Mouse (Mus musculus) olfactory bulb, adult 2 months (tissue): Measurements from ENCODE around the gene Cym. TPM values are rescaled to one million over a fixed set of nuclear protein-coding genes. Genes with fewer than 3 reads are reported as not detected.

Source experiments
- H3K27ac ChIP-seq: fragments of 200-500 bp; 2 replicates; pipeline ENCODE4 v1.5.1; 2012; ENCODE audit warnings: low read depth, low read length; ENCODE audit not compliant: insufficient read depth
- H3K4me1 ChIP-seq: fragments of 200-500 bp; 2 replicates; pipeline ENCODE4 v1.6.1; 2012; ENCODE audit warnings: low read length; ENCODE audit not compliant: control insufficient read depth, insufficient read depth
- H3K4me3 ChIP-seq: fragments of 200-500 bp; 2 replicates; pipeline ENCODE4 v1.5.1; 2012; ENCODE audit warnings: mild to moderate bottlenecking, low read depth, low read length, moderate library complexity; ENCODE audit not compliant: insufficient read depth
- CTCF ChIP-seq: fragments of 200-500 bp; IDR thresholded peaks from 2 replicates; pipeline ENCODE4 v1.5.1; 2012; ENCODE audit warnings: low read depth, mild to moderate bottlenecking, low read length, moderate library complexity; ENCODE audit not compliant: insufficient read depth
- POLR2A ChIP-seq: fragments of 200-500 bp; IDR thresholded peaks from 2 replicates; pipeline ENCODE4 v1.6.1; 2012; ENCODE audit warnings: mild to moderate bottlenecking, low read depth, low read length, moderate library complexity; ENCODE audit not compliant: insufficient read depth
- WGBS: fragments of 180-500 bp; shearing (Covaris S2); methylation state at CpG from one replicate; pipeline ENCODE4 v1.1.7; 2018; 5-methylcytosine and 5-hydroxymethylcytosine counted together
- polyA plus RNA-seq: library from polyadenylated mRNA; stranded (reverse); fragments of >200 nt; gene quantifications from 2 replicates; pipeline ENCODE4 v1.2.4, GENCODE M21; 2012; ENCODE audit warnings: low replicate concordance; ENCODE audit not compliant: missing spikeins, insufficient read depth, insufficient read length

Cym gene
- polyA plus RNA-seq, 1 experiment, result not detected

DNA sequence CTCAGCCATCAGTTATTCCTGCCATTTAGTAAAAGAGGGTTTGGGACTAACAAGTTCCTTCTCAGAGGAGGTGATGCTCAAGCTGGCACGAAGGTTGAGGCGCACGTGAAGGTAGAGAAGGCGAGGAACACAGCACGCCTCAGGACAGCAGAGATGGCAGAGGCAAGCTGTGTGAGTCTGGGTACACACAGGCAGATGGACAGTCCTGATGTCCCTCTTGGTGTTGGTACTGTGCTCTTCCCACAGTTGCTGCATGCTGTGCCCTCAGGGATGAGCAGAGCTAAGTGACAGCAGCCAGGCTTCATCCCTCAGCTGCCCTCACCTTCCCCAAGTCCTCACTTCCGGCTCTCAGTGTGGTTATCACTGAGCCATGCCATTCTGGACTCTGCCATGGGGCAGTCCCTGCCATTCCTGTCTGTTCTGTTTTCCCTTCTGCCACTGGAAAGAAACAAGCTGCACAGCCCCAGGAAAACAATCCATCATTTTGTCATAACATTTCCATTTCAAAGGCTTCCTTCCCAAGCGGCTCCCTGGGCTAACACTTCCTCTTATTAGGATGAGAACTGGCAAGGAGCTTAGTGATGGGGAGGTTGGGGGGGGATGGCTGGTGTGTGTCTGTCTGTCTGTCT lies 13.8 kb downstream of the Cym start:
- H3K27ac ChIP-seq, result no peak overlapping the region
- TF ChIP-seq CTCF (no peak), POLR2A (no peak)
- 76% methylated on average over 7 of the region's 7 CpGs for WGBS
- H3K4me3 ChIP-seq, result no peak overlapping the region
- H3K4me1 ChIP-seq, result peaks cover 4% of the 10 kb centered on the region; the same call in 1 of the 2 replicates

DNA sequence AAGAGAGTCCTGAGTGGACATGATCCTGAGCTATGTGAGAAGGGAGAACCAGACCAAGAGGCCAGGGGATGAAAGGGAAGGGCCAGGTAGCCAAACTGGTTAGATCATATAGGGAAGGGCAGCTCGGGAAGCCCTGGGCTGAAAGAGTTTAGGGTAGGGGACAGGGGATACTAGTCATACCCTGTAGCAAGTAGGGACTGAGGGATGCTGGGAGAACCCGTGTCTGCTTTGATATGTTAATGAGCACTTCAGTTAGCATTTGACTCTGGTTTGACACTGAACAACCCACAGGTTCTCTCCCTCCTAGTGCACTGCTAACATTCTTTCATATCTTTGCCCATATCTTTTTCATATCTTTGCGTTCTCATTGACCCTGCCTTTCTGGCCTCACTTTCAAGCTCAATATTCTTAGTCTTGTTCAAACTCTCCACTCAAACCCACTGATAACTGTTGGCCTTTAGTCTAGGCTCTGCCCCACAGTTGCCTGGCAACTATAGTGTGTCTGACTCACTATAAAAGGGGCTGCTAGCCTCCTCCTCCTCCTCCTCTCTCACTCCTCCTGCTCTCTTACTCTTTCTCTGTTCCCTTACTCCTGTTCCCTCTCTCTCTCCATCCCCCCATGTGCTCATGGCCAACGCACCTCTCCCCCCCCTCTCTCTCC lies 14.9 kb downstream of the Cym start:
- WGBS, result 42% methylated on average over 4 of the region's 4 CpGs
- H3K4me3 ChIP-seq, result no peak overlapping the region
- peaks cover 4% of the 10 kb centered on the region; the same call in 1 of the 2 replicates for H3K4me1 ChIP-seq
- H3K27ac ChIP-seq, result no peak overlapping the region
- no peak for TF ChIP-seq CTCF
- TF ChIP-seq POLR2A, result no peak

DNA sequence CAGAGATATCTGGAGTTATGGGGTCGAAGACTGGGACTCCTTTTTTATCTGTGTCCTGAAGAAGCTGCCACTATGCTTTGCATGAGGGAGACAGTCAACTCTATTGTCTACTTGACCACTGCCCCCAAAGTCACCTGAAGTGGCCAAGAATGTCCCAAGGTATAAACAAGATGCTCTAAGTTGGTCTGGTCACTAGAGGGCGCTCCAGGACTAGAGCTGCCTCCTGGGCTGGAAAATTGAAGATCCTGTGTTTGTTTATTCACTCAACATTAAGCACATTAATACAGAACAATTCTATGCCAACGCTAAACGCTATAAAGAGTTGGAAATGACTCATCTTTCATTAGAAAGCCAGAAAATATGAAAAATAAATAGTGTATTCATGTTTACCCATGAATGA lies 15.5 kb downstream of the Cym start:
- no peak overlapping the region for H3K4me3 ChIP-seq
- TF ChIP-seq POLR2A, result no peak
- TF ChIP-seq CTCF, result no peak
- no peak overlapping the region for H3K27ac ChIP-seq
- WGBS, result 10% methylated on average over 4 of the region's 4 CpGs
- H3K4me1 ChIP-seq, result peaks cover 6% of the 10 kb centered on the region; the same call in 1 of the 2 replicates

DNA sequence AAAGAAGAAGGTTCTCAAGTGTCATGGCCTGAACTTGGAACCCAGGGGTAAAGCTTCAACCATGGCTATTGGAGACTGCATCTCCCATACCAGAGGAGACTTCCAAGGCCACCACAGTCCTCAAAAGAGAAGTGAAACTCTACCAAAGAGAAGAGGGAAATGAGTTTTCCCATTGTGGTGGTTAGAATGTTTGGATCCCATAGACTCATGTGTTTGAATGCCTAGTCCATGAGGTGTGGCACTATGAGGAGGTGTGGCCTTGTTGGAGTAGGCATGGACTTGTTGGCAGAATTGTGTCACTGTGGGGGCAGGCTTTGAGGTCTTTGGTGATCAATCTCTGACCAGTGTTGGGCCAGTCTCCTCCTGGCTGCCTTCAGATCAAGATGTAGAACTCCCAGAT lies 16.4 kb downstream of the Cym start:
- peaks cover 6% of the 10 kb centered on the region; the same call in 1 of the 2 replicates for H3K4me1 ChIP-seq
- no peak overlapping the region for H3K27ac ChIP-seq
- no peak overlapping the region for H3K4me3 ChIP-seq
- TF ChIP-seq CTCF, result no peak

DNA sequence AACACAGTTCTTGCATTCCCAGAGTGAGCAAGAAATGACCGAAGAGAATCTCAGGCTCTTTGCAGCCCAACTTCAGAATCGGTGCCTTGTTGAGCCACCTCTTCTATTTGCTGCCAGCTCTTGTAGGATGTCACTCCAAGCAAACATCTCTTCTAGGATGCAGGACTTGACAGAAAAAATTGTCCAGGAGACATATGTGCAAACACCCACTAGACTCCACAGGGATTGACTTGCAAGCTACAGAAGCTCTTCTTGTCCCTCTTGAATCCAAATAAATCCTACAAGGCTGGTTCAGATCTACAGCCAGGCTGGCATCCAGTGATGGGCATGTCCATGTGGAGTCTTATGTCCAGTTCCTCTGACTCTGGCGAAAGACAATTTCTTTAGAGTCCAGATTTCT lies 17.1 kb downstream of the Cym start:
- no peak for TF ChIP-seq CTCF
- no peak for TF ChIP-seq POLR2A
- 91% methylated on average over 3 of the region's 3 CpGs for WGBS
- Histone ChIP-seq H3K4me1 (peaks cover 6% of the 10 kb centered on the region; the same call in 1 of the 2 replicates), H3K4me3 (no peak overlapping the region), H3K27ac (no peak overlapping the region)

DNA sequence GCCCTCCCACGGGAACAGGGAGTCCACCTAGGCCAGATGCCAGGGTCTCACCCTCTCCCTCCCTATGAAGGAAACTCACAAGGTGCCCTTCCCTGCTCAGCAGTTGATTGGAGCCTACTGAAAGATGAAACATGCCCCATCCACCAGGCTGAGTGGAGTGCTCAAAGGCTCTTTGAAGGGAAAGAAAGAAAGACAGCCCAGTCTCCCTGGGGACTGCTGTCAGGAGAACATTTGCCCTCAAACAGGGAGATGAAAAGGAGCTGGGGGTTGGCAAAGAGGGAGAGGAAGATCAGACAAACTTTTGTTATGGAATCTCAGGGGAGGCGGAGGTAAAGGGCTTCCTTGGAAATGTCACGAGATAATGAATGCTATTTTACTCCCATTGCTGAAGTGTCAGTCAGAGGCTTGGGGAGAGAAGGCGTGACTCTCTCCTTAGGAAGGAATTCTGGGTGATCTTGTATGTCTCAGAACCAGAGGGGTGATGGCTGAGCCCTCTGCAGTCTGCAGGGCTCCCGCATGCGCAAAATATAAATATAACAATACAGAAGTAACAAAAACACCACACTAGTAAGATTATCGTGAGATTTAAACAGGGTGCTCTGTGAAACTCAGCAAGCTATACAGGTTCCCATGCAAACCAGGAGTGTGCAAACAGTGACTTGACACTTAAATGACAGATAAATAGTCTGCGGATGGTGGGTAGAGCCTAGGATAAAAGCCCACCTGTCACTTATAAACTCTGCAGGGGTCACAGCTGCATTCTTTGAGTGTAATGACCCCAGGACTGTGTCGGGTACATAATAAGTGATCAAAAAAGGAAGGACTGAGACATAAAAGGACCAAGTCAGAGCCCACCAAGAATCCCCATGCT lies 20.0 kb downstream of the Cym start:
- 49% methylated on average over 9 of the region's 9 CpGs for WGBS
- H3K27ac ChIP-seq, result no peak overlapping the region
- no peak overlapping the region for H3K4me3 ChIP-seq
- 0 out of 2 replicates have a peak, but pooled peaks cover 2% of the 10 kb centered on the region for H3K4me1 ChIP-seq
- TF ChIP-seq CTCF (no peak), POLR2A (no peak)

DNA sequence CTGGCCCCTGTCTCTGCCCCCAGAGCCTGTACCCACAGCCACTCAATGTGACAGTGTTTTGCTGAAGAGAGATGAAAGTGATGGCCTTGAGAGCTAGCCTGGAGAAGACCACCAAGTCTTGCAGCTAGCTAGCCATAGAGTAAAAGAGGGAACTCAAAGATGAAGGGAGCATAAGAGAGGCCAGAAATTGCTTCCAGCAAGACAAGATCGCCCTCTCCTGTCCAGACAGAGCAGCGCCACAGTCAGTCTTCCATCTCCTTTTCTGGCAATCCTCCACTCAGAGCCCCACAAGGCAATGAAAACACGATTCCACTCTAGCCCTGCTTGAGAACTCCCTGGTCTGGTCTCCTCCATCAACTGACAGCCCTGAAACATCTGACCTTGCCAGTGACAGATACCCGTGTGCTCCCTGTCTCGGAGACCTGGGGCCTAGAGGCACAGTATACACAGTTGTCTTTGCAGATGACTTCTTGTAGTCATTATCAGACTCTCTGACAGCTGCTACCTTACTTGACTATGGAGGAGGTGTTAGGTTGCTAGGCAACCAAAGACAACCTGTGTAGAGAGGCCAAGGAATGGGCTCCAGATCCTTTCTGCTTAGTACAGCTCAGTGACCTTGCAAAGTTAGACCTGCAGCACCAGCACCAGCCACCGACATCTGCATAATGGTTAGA lies 33.2 kb downstream of the Cym start:
- peak; percentile 70 for TF ChIP-seq CTCF
- TF ChIP-seq POLR2A, result no peak
- WGBS, result 38% methylated on average over 6 of the region's 6 CpGs

DNA sequence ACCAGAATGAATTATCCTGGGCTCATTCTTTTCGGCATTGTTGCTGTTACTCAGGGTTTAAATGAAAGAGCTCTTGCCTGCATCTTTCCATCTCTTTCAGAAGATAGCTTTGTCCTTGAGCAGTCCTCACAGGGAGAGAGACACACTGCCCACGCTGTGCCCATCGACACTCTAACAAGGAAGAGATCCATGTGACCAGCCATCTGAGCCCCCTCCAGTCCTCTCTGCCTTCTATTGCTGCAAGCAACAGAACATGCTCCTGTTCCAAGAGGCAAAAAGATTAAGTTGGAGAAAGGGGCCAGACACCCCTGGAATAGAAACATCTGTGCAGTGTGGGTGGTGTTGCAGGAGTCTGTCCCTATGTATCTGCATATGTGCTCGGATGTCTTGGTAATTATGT lies 34.5 kb downstream of the Cym start:
- Histone ChIP-seq H3K27ac (no peak overlapping the region), H3K4me3 (no peak overlapping the region), H3K4me1 (no peaks in the 10 kb centered on the region)
- WGBS, result 63% methylated on average over 4 of the region's 4 CpGs
- TF ChIP-seq POLR2A (no peak), CTCF (no peak)

More for the DNA sequence above, 33.2 kb downstream of the Cym start:
- Histone ChIP-seq H3K27ac (no peak overlapping the region), H3K4me1 (no peaks in the 10 kb centered on the region), H3K4me3 (no peak overlapping the region)

DNA sequence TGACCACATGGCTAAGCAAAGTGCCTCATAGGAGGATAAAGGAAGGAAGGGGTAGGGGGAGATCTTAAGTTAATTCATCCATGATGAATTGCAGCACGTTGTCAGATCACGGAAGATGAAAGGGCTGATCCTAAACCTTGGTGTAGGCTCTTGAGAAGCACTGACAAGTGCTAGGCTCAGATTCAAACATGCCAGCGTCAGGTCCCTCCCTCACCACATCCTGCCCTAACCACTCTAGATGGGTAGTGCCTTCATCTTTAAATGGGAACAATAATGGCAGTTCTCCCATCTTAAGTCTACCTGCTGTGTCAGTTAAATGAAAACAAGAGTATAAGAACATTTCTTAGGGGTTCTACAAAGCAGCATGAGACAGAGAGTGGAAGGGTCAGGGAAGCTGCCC lies 35.9 kb downstream of the Cym start:
- H3K4me1 ChIP-seq, result no peaks in the 10 kb centered on the region
- no peak overlapping the region for H3K27ac ChIP-seq
- TF ChIP-seq POLR2A, result no peak
- TF ChIP-seq CTCF, result no peak
- WGBS, result 74% methylated on average over 3 of the region's 3 CpGs
- H3K4me3 ChIP-seq, result no peak overlapping the region
